Mouse (Mus musculus) granulocyte monocyte progenitor cell, adult 5-6 weeks (primary cell): ENCODE data around the gene Ces2a. TPM values are rescaled to one million over a fixed set of nuclear protein-coding genes. Genes with fewer than 3 reads are reported as not detected.

ENCODE experiments used
- ATAC-seq: replicated peaks from 2 replicates; pipeline ENCODE4 v1.8.0; 2016; ENCODE audit warnings: mild to moderate bottlenecking, moderate TSS enrichment, inconsistent platforms; ENCODE audit not compliant: poor library complexity, severe bottlenecking
- total RNA-seq, 2 experiments: library from RNA; stranded (forward) in 1 of 2; stranded (reverse) in 1 of 2; fragments of 200-712, 200-1000 nt in 1 of 2; fragments of >200 nt in 1 of 2; fragmentation: Nextera tagmentation in 1 of 2; gene quantifications; 2 replicates each; pipeline ENCODE4 v1.2.3; 2014 to 2017

Gene Ces2a
- total RNA-seq (2014; fragmentation: Nextera tagmentation), result not detected in 2 replicates
- total RNA-seq (2017), result not detected in 2 replicates

DNA sequence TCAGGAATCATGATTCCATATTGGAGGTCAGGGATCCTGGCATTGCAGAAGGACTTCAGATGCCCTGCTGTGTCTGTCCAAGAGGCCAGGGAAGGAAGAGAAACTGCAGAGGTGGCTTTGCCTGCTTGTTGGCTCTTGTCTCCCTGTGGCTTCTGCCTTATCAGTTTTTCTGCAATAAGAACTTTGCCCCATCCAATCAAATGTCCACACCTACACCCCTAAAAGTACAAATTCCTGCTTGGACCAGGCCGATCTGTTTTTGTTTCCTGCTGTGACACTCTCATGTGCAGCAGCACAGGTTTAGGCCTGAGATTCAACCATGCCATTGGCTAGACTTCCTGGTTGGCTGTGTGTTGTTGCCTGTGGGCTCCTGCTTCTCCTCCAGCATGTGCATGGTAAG, at the start of gene Ces2a:
Gene Ces2a (plus strand): TSS at position 251 of the 400 bp plus-strand sequence.
- no peak for ATAC-seq

DNA sequence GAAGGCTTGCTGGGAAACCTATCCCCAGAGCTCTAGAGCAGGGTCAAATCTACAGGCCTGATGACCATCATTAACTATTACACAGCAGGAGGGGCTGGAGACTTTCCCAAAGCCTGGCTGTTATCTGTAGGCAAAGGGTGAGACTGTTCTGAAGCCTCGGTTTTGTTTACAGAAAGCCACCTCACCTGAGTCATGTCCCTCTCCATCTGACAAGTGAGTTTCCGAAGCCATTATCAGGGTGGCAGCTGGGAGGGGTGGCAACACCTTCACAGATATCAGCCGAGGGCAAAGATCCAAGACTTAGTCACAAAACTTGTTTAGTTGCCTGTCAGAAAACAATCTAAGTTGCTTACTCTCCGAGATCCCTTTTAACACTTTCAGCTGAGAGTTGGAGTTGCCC, 45.4 kb upstream of the Ces2a start:
- no peak for ATAC-seq

DNA sequence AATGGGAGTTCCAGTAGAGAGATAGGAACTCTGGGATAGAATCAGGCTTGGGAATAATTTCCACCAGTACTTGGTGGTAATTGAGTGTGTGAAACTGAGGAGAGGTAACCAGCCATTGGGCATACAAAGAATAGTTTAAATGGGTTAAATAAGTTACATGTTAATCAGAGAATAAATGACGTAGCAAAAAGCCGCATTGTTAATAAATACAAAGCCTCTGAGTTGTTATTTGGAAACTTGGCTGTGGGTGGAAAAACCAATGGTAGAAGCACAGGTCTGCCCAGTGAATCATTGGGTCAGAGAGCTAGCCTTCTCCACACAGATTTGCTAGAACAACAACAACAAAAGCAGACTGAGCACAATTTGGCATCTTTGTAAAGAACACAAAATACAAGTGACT, 35.2 kb upstream of the Ces2a start:
- ATAC-seq, result no peak

GRCm38 (mm10) chr8:104701900-104702299, 31.9 kb upstream of the Ces2a start:
- ATAC-seq, result no peak

GRCm38 (mm10) chr8:104721166-104721565, 12.6 kb upstream of the Ces2a start:
- ATAC-seq, result no peak

GRCm38 (mm10) chr8:104731451-104731850, 2.4 kb upstream of the Ces2a start:
- no peak for ATAC-seq

DNA sequence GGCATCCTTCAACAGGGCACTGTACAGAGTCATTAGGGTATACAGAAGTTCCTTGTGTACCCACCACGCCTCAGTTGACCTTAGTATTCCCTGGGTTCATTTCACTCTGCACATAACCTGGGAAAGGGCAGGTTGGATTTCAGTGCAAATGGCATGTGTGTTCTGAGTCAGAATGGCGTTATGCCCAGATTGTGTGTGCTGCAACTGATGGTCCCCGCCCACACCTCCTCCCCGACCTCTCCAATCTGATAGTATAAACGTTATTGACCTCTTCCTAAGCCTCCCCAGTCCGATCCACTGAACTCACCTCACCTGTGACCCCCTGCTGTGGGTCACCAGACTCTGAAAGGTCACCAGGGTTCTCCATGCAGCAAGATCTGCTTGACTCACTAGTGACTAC, 1.8 kb upstream of the Ces2a start:
- ATAC-seq, result no peak

- ATAC-seq, result no peak
Observed at GRCm38 (mm10) chr8:104742039-104742438, 8.2 kb downstream of the Ces2a start.

GRCm38 (mm10) chr8:104743410-104743809, 9.6 kb downstream of the Ces2a start:
- no peak for ATAC-seq

DNA sequence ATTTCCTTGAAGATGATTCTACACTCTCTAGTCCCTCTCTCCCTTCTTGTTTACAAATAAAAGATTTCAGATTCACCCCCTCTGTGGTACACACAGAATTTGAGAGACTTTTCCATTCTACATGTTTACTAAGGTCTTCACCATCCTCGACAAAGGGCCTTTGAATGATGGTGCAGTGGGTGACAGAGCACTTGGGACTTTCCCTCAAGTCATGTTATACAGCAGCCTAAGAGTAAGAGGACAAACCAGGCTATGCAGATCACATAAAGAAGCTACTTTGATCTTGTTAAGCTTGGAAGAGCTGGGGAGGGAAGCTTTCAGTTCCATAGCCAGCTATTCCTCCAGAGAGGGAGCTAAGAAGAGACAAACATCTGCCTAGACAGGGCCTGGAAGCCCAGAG, 19.0 kb downstream of the Ces2a start:
- no peak for ATAC-seq

- ATAC-seq, result no peak
Observed at GRCm38 (mm10) chr8:104757621-104758020, 23.8 kb downstream of the Ces2a start.

DNA sequence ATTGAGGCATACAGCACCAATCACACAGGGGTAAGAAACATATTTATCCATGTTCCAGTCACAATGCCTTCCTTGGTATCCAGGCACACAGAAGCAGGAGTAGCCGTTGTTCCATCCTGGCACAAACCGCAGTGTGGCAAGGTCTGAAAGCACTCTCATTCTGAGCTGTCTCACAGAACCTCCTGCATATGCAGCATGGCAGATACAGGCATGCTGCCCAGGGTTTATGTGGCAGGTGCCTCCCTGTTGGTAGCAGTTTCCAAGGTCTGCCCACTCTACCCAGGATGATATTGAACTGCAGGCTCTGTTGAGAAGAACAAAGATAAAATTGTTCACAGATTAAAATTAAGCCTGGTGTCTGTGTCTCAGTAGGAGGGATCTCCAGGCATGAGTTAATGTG, 24.4 kb downstream of the Ces2a start:
- no peak for ATAC-seq

GRCm38 (mm10) chr8:104761126-104761525, 27.3 kb downstream of the Ces2a start:
- no peak for ATAC-seq

DNA sequence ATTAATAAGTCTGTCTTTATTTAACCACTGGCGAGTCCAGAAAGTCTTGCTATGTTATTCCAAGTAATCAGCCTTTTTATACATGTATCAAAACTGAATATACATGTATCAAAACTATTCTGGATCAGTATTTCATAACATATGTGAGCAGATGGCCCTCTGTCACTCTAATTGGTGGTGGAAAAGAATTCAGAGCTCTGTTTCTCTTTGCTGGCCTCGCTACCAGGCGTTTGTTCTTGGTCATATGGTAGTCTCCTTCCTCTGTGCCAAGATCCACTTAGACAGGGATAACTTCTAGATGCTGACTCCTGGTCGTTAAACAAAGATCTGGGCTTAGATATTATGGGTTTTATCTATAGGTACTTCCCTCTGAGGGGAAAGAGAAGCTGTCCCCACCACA, 32.7 kb downstream of the Ces2a start:
- no peak for ATAC-seq

- ATAC-seq, result no peak
Observed at GRCm38 (mm10) chr8:104770365-104770764, 36.6 kb downstream of the Ces2a start.

GRCm38 (mm10) chr8:104787049-104787448, 53.2 kb downstream of the Ces2a start:
- peak; percentile 55 for ATAC-seq

DNA sequence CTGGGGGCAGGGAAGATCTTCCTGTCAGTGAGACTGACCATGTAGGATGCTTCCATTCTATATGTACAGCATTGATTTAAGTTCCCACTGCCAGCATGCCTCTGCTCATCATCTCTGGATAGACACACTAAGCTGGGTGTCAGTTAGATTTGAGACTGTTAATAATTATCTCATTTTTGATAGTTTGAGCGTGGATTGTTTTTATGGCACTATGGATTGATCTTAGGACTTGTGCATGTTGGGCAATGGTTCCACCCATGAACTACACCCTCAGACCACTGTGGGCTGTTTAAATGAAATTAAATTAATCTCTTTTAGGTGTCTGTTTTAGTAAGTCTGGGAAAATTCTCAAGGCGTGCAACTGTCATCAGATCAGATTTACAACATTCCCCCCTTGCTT, 55.1 kb downstream of the Ces2a start:
- no peak for ATAC-seq

DNA sequence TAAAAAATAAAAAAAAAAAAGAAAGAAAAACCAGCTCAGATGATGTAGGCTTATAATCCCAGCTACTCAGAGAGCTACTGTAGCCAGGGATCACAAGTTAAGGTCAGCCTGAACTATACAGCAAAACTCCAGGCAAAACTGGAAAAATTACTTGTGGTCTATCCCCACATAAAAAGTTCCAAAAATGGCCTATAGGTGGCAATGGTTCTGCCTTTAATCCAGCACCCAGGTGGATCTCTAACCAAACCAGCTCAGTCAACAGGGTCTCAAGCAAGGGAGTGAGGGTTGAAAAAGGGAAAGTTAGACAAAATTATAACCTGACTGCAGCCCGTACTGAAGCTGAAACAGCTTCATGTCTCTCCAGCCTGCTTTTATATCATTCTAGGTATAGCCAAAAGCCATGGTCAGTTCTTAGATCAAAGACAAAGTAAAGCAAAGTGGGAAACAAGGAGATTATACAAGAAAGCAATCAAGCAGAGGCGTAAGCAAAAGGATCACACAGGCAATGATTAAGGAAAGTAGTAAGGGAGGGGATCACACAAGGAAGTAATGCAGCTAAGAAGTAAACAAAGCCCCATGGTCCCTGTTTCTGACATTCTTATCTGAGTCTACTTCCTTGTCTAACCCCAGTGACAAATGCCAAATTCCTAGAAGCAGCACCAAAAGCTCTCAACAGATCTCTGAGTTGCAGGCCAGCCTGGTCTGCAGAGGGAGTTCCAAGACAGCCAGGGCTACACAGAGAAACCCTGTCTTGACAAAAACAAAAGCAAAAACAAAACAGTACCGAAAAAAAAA, 56.3 kb downstream of the Ces2a start:
- peak; percentile 55 for ATAC-seq
